Comparison of ENCODE assay signal across 18 mouse cellular contexts in genomic region chr4:149504858-149505257, GRCm38 (mm10). TPM values are rescaled to one million over a fixed set of nuclear protein-coding genes. Genes with fewer than 3 reads are reported as not detected.
DNase-seq lines count a peak whose midpoint lies in the region; ATAC-seq lines count a peak whose summit lies in the region.
"Had no signal": no experiment of that assay in that cellular context is flagged by ENCODE, and none has a peak within 500 bp of the region (broad histone marks: within the 10 kb centered on the region; RNA-seq: fewer than 3 reads in every experiment).

No protein-coding gene starts in this region.

- H3K9ac ChIP-seq in lung, embryonic 16.5 days (ENCODE audit: low read length): peak overlapping the region; percentile 7; the same call in 1 of the 2 replicates
- no peak overlapping the region for H3K9ac ChIP-seq in forebrain, embryonic 14.5 days (ENCODE audit: low read length)
- H3K9ac ChIP-seq: embryonic facial prominence, embryonic 12.5 days; heart, embryonic 13.5 days; liver, embryonic 13.5 days had no signal

- peak overlapping the region; percentile 61 for H3K27ac ChIP-seq in lung, embryonic 16.5 days (ENCODE audit: low read length)
- peak overlapping the region; percentile 60 for H3K27ac ChIP-seq in forebrain, embryonic 14.5 days (ENCODE audit: low read depth, low read length)
- H3K27ac ChIP-seq: embryonic facial prominence, embryonic 12.5 days; heart, embryonic 13.5 days; kidney, postnatal 0 days had no signal

- WGBS in lung, embryonic 16.5 days: 21% methylated on average over 3 of the region's 3 CpGs
- 2% methylated on average over 3 of the region's 3 CpGs for WGBS in forebrain, embryonic 14.5 days

- no peaks in the 10 kb centered on the region for H3K27me3 ChIP-seq in lung, embryonic 16.5 days (ENCODE audit: control insufficient read depth, insufficient read depth, low read depth, low read length)
- H3K27me3 ChIP-seq in forebrain, embryonic 14.5 days (replicated peaks; ENCODE audit: control insufficient read depth, insufficient read depth, low read length): no peaks in the 10 kb centered on the region
- H3K27me3 ChIP-seq: CH12.LX; embryonic facial prominence, embryonic 12.5 days; heart, embryonic 13.5 days; liver, embryonic 13.5 days had no signal

- peaks cover 7% of the 10 kb centered on the region; the same call in 1 of the 2 replicates for H3K4me1 ChIP-seq in lung, embryonic 16.5 days (replicated peaks; ENCODE audit: control insufficient read depth, insufficient read depth, low read length)
- 0 out of 2 replicates have a peak, but pooled peaks cover 6% of the 10 kb centered on the region for H3K4me1 ChIP-seq in forebrain, embryonic 14.5 days (ENCODE audit: control insufficient read depth, insufficient read depth, low read length)
- H3K4me1 ChIP-seq: embryonic facial prominence, embryonic 12.5 days; heart, embryonic 13.5 days; liver, embryonic 13.5 days had no signal

- ATAC-seq in lung, embryonic 16.5 days (ENCODE audit: low read depth): peak; percentile 43
- ATAC-seq in forebrain, embryonic 14.5 days: peak; percentile 54; the same call in 1 of the 2 replicates
- peak; percentile 88 for ATAC-seq in megakaryocyte, adult 5-6 weeks (ENCODE audit: poor library complexity, severe bottlenecking)
- no peak for ATAC-seq in CD4-positive, CD25-positive, alpha-beta regulatory T cell, adult 4 months

- DNase-seq in lung, postnatal 25 days (ENCODE audit: low spot score): no peak
- peak; percentile 61 for DNase-seq in Muller cell, postnatal 12 days (ENCODE audit: inconsistent ontology term)
- DNase-seq in forebrain, embryonic 14.5 days (ENCODE audit: low spot score): peak; percentile 66
- DNase-seq in adrenal gland, postnatal 25 days: no peak
- no peak for DNase-seq in spleen, adult 12 weeks (ENCODE audit: low spot score)
- DNase-seq: cerebellum, adult 8-10 months; liver, embryonic 13.5 days had no signal

- H3K9me3 ChIP-seq in lung, embryonic 16.5 days (ENCODE audit: control insufficient read depth, low read length): no peaks in the 10 kb centered on the region
- H3K9me3 ChIP-seq in forebrain, embryonic 14.5 days (replicated peaks; ENCODE audit: control insufficient read depth, low read length): no peaks in the 10 kb centered on the region
- H3K9me3 ChIP-seq: embryonic facial prominence, embryonic 12.5 days; heart, embryonic 13.5 days; liver, embryonic 13.5 days had no signal

- no peak overlapping the region for H3K4me3 ChIP-seq in lung, embryonic 16.5 days (ENCODE audit: low read length)
- H3K4me3 ChIP-seq in forebrain, embryonic 14.5 days (ENCODE audit: low read depth, low read length): no peak overlapping the region
- H3K4me3 ChIP-seq: embryonic facial prominence, embryonic 12.5 days; heart, embryonic 13.5 days; liver, embryonic 13.5 days had no signal

- no peak overlapping the region for H3K4me2 ChIP-seq in lung, embryonic 16.5 days (ENCODE audit: low read depth, low read length)
- no peak overlapping the region for H3K4me2 ChIP-seq in forebrain, embryonic 14.5 days (ENCODE audit: low read length)
- H3K4me2 ChIP-seq: embryonic facial prominence, embryonic 12.5 days; heart, embryonic 13.5 days; liver, embryonic 13.5 days had no signal

- H3K36me3 ChIP-seq in lung, embryonic 16.5 days (ENCODE audit: control insufficient read depth, insufficient read depth, low read length): peaks cover 5% of the 10 kb centered on the region
- H3K36me3 ChIP-seq in forebrain, embryonic 14.5 days (ENCODE audit: control insufficient read depth, insufficient read depth, low read length): peaks cover 12% of the 10 kb centered on the region

RNA-seq across cellular contexts. Expression of gene Ctnnbip1, which starts 13.2 kb away (rescaled TPM):
- 57.5 and 59.7 TPM in 2 replicates for polyA plus RNA-seq in lung, embryonic 16.5 days (2015; fragmentation: Nextera tagmentation; extraction: Ambion mirVana)
- polyA plus RNA-seq in forebrain, embryonic 14.5 days (2014; fragmentation: Nextera tagmentation; extraction: Ambion mirVana): 95.2 and 99.1 TPM in 2 replicates
- total RNA-seq in megakaryocyte, adult 5-6 weeks (2015): 6.2 and 8.4 TPM in 2 replicates
- total RNA-seq in megakaryocyte, adult 5-6 weeks (2017): 9.7 and 10.8 TPM in 2 replicates
- under 1 TPM; 0.35 to 0.39 TPM for polyA plus RNA-seq in CD4-positive, CD25-positive, alpha-beta regulatory T cell, adult 4 months (2017; shearing (Covaris generic))
- total RNA-seq in adrenal gland, postnatal 25 days (2021): 24.6 and 39.4 TPM in 2 replicates

RNA-seq across cellular contexts. Expression of gene Lzic, which starts 19.8 kb away (rescaled TPM):
- polyA plus RNA-seq in lung, embryonic 16.5 days (2015; fragmentation: Nextera tagmentation; extraction: Ambion mirVana): 35.2 and 40.7 TPM in 2 replicates
- 62.6 and 63.0 TPM in 2 replicates for polyA plus RNA-seq in forebrain, embryonic 14.5 days (2014; fragmentation: Nextera tagmentation; extraction: Ambion mirVana)
- total RNA-seq in megakaryocyte, adult 5-6 weeks (2015): 17.2 and 19.1 TPM in 2 replicates
- 22.2 and 53.8 TPM in 2 replicates for total RNA-seq in megakaryocyte, adult 5-6 weeks (2017)
- polyA plus RNA-seq in CD4-positive, CD25-positive, alpha-beta regulatory T cell, adult 4 months (2017; shearing (Covaris generic)): 10 to 100 TPM; 29.0 to 43.3 TPM
- 25.8 and 26.5 TPM in 2 replicates for total RNA-seq in adrenal gland, postnatal 25 days (2021)

RNA-seq across cellular contexts. Expression of gene Nmnat1, which starts 19.9 kb away (rescaled TPM):
- polyA plus RNA-seq in lung, embryonic 16.5 days (2015; fragmentation: Nextera tagmentation; extraction: Ambion mirVana): 10.3 and 11.9 TPM in 2 replicates
- 9.4 and 11.8 TPM in 2 replicates for polyA plus RNA-seq in forebrain, embryonic 14.5 days (2014; fragmentation: Nextera tagmentation; extraction: Ambion mirVana)
- total RNA-seq in megakaryocyte, adult 5-6 weeks (2015): 4.0 and 5.1 TPM in 2 replicates
- total RNA-seq in megakaryocyte, adult 5-6 weeks (2017): 3.8 and 6.0 TPM in 2 replicates
- 1 to 10 TPM; 7.3 to 8.2 TPM for polyA plus RNA-seq in CD4-positive, CD25-positive, alpha-beta regulatory T cell, adult 4 months (2017; shearing (Covaris generic))
- total RNA-seq in adrenal gland, postnatal 25 days (2021): 12.2 and 17.1 TPM in 2 replicates

RNA-seq across cellular contexts. Expression of gene Tmem274, which starts 27.7 kb away (rescaled TPM):
- 0.49 and 0.53 TPM in 2 replicates for polyA plus RNA-seq in lung, embryonic 16.5 days (2015; fragmentation: Nextera tagmentation; extraction: Ambion mirVana)
- polyA plus RNA-seq in forebrain, embryonic 14.5 days (2014; fragmentation: Nextera tagmentation; extraction: Ambion mirVana): not detected in 2 replicates
- total RNA-seq in megakaryocyte, adult 5-6 weeks (2015): not detected in 2 replicates
- not detected in 2 replicates for total RNA-seq in megakaryocyte, adult 5-6 weeks (2017)
- polyA plus RNA-seq in CD4-positive, CD25-positive, alpha-beta regulatory T cell, adult 4 months (2017; shearing (Covaris generic)): under 1 TPM in 1 of 2 experiments, not detected in 1; 0.73 TPM
- total RNA-seq in adrenal gland, postnatal 25 days (2021): not detected in 2 replicates
- total RNA-seq: CH12.LX; gastrocnemius, adult 18-20 months; layer of hippocampus, postnatal 14 days had no signal
- polyA plus RNA-seq: heart, embryonic 13.5 days; hindbrain, embryonic 16.5 days; kidney, postnatal 0 days; liver, embryonic 13.5 days; neural tube, embryonic 14.5 days had no signal

RNA-seq across cellular contexts. Expression of gene Rbp7, which starts 50.1 kb away (rescaled TPM):
- 2.0 and 3.4 TPM in 2 replicates for polyA plus RNA-seq in lung, embryonic 16.5 days (2015; fragmentation: Nextera tagmentation; extraction: Ambion mirVana)
- polyA plus RNA-seq in forebrain, embryonic 14.5 days (2014; fragmentation: Nextera tagmentation; extraction: Ambion mirVana): not detected in 2 replicates
- total RNA-seq in megakaryocyte, adult 5-6 weeks (2015): not detected in 2 replicates
- not detected in 2 replicates for total RNA-seq in megakaryocyte, adult 5-6 weeks (2017)
- not detected for polyA plus RNA-seq in CD4-positive, CD25-positive, alpha-beta regulatory T cell, adult 4 months (2017; shearing (Covaris generic))
- total RNA-seq in adrenal gland, postnatal 25 days (2021): 7.0 and 13.4 TPM in 2 replicates
- total RNA-seq: CH12.LX; layer of hippocampus, postnatal 14 days had no signal
- polyA plus RNA-seq: hindbrain, embryonic 16.5 days; liver, embryonic 13.5 days; neural tube, embryonic 14.5 days had no signal

Comparison
In these comparisons a context has a peak if more than half of its experiments do, and no peak if none do; other contexts are left out.
1. DNase-seq: peak in Muller cell, postnatal 12 days (single experiment) and forebrain, embryonic 14.5 days (single experiment); none in lung, postnatal 25 days (single experiment), adrenal gland, postnatal 25 days (single experiment) and spleen, adult 12 weeks (single experiment).
2. RNA of gene Ctnnbip1, which starts 13.2 kb away (polyA plus RNA-seq): 95.2 to 99.1 TPM in forebrain, embryonic 14.5 days and 57.5 to 59.7 TPM in lung, embryonic 16.5 days; 0.35 to 0.39 TPM in CD4-positive, CD25-positive, alpha-beta regulatory T cell, adult 4 months; every median in the first group is over 10 times any median in the second.